Mouse (Mus musculus): ENCODE data around the gene Dcbld1.

- TF ChIP-seq CTCF (IDR thresholded peaks at IDR 0.05; ENCODE audit: low read depth, low read length): no peak
- TF ChIP-seq POLR2A (IDR thresholded peaks at IDR 0.05; ENCODE audit: borderline replicate concordance, low read depth, low read length): no peak
Observed at GRCm38 (mm10) chr10:52204006-52204405, 29.4 kb upstream of the Dcbld1 start.

Measured in bone marrow macrophage, adult 2 months (primary cell).